Mouse (Mus musculus): ENCODE results near the gene Apol11b. TPM values are rescaled to one million over a fixed set of nuclear protein-coding genes. Genes with fewer than 3 reads are reported as not detected.

Apol11b gene
- 10 to 100 TPM in 1 of 2 experiments, 1 to 10 TPM in 1; 7.8 to 10.7 TPM for total RNA-seq (2023)

GRCm38 (mm10) chr15:77643176-77643575 is at the start of gene Apol11b:
Apol11b (minus strand) TSS chr15:77643286.

GRCm38 (mm10) chr15:77598958-77599357 is 44.1 kb downstream of the Apol11b start, which contains the start of gene Gm36245:
Gm36245 (plus strand) TSS chr15:77599258.

GRCm38 (mm10) chr15:77595961-77596360 is 47.1 kb downstream of the Apol11b start, which contains the start of gene Apol10b:
Apol10b (minus strand) TSS chr15:77596125.

Other genes starting within 250 kb of the Apol11b start
- gene Apol7a, start 244.2 kb downstream of the Apol11b start, total RNA-seq (2023) = not detected
- 1 to 10 TPM in 1 of 2 experiments, not detected in 1; 1.3 TPM for gene Apol9a, start 232.2 kb downstream of the Apol11b start, total RNA-seq (2023)
- 1 to 10 TPM; 2.4 to 3.2 TPM for gene Apol7b, start 195.8 kb downstream of the Apol11b start, total RNA-seq (2023)
- gene Apol10a, start 166.2 kb downstream of the Apol11b start, total RNA-seq (2023) = not detected
- gene Apol11a, start 135.0 kb downstream of the Apol11b start, total RNA-seq (2023) = 1 to 10 TPM; 2.4 to 3.0 TPM
- gene Apol7c, start 110.0 kb downstream of the Apol11b start, total RNA-seq (2023) = 1 to 10 TPM in 1 of 2 experiments, under 1 TPM in 1; 0.96 to 1.4 TPM
- gene 1700025B11Rik, start 81.4 kb downstream of the Apol11b start, total RNA-seq (2023) = not detected
- gene Apol10b, start 47.2 kb downstream of the Apol11b start, total RNA-seq (2023) = 1 to 10 TPM; 1.6 to 3.2 TPM
- gene Gm36245, start 44.0 kb downstream of the Apol11b start, total RNA-seq (2023) = not detected
- 10 to 100 TPM; 48.8 to 57.0 TPM for gene Apol7e, start 55.6 kb upstream of the Apol11b start, total RNA-seq (2023)
- gene Apol9b, start 85.8 kb upstream of the Apol11b start, total RNA-seq (2023) = 1 to 10 TPM in 1 of 2 experiments, not detected in 1; 1.9 TPM
- gene Apol8, start 113.7 kb upstream of the Apol11b start, total RNA-seq (2023) = 10 to 100 TPM; 19.6 to 27.9 TPM
- 1,000 to 10,000 TPM; 1,186 to 1,263 TPM for gene Myh9, start 198.9 kb upstream of the Apol11b start, total RNA-seq (2023)

All from T-cell, adult 66 days (primary cell).